Mouse (Mus musculus): Measurements from ENCODE around the gene Zc3h14.

The Zc3h14 gene

DNA sequence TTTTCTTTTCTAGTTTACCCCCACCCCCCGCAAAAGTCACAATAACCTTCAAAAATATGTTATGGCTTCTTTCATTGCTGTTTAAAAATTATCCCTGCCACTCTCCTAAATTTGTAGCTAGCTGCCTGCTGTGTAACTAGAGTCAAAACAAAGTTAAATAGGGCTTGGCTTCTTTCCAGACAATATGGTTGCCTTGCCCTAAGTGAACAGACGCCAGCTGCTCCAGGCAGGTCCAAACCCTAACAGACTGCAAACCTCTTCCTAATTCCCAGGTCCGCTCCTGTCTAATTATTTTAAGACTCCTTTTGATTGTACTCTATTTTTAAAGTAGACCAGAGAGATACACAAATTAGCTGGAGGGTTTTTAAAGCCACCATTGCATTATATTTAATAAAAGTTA is 26.1 kb upstream of the Zc3h14 start:
- no peak overlapping the region for H3K4me3 ChIP-seq (replicated peaks; ENCODE audit: low read length)
- TF ChIP-seq NANOG (IDR thresholded peaks at IDR 0.05; ENCODE audit: borderline replicate concordance, low read length) (no peak), CTCF (conservative IDR thresholded peaks at IDR 0.05; ENCODE audit: low read length) (no peak), POU5F1 (IDR thresholded peaks at IDR 0.05; ENCODE audit: borderline replicate concordance, low read length) (no peak)

DNA sequence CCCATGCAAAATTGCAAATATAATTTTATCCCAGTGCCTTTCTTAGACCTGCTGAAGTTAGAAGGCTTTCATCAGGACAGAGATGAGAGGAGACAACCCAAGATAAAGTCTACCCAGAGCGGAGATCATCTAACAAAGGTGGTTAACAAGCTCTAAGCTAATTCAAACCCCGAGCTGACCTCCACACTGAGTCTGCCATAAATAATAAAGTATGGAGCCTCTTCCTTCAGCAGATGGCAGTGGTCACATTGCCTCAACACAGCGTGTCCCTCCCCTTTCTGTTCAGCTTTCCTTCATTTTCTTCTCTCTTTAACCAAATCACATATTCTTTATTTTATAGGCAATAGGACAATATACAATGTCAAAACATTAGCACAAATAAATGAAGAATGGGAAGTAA is 25.7 kb upstream of the Zc3h14 start:
- H3K4me3 ChIP-seq (replicated peaks; ENCODE audit: low read length): no peak overlapping the region

More for the DNA sequence above, 26.1 kb upstream of the Zc3h14 start:
- Histone ChIP-seq H3K9me3 (ENCODE audit: low read length) (no peaks in the 10 kb centered on the region), H3K4me1 (replicated peaks; ENCODE audit: low read depth, low read length) (peaks cover 29% of the 10 kb centered on the region), H3K36me3 (ENCODE audit: insufficient read depth, low read length) (no peaks in the 10 kb centered on the region), H3K27me3 (ENCODE audit: insufficient read depth, low read length) (no peaks in the 10 kb centered on the region)

DNA sequence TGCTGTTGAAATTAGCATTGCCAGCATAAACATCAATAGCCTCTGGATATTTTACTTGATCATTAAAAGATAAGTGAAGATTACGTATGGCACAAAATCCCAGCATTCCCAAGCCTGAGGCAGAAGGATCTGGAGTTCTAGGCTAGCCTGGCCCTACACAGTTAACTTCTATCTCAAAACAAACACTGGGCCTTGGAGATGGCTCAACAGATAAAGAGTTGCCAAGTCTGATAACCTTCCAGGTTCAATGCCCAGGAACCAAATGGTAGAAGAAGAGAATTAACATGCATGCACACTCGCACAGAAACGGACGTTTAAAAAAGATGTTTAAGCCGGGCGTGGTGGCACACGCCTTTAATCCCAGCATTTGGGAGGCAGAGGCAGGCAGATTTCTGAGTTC is 22.5 kb upstream of the Zc3h14 start:
- no peaks in the 10 kb centered on the region for H3K9me3 ChIP-seq (ENCODE audit: low read length)
- peaks cover 38% of the 10 kb centered on the region for H3K4me1 ChIP-seq (replicated peaks; ENCODE audit: low read depth, low read length)
- TF ChIP-seq NANOG (IDR thresholded peaks at IDR 0.05; ENCODE audit: borderline replicate concordance, low read length) (no peak), CTCF (conservative IDR thresholded peaks at IDR 0.05; ENCODE audit: low read length) (no peak), POU5F1 (IDR thresholded peaks at IDR 0.05; ENCODE audit: borderline replicate concordance, low read length) (no peak)
- H3K4me3 ChIP-seq (replicated peaks; ENCODE audit: low read length): no peak overlapping the region
- no peaks in the 10 kb centered on the region for H3K36me3 ChIP-seq (ENCODE audit: insufficient read depth, low read length)
- no peaks in the 10 kb centered on the region for H3K27me3 ChIP-seq (ENCODE audit: insufficient read depth, low read length)

More for the DNA sequence above, 25.7 kb upstream of the Zc3h14 start:
- Histone ChIP-seq H3K9me3 (ENCODE audit: low read length) (no peaks in the 10 kb centered on the region), H3K4me1 (replicated peaks; ENCODE audit: low read depth, low read length) (peaks cover 33% of the 10 kb centered on the region), H3K36me3 (ENCODE audit: insufficient read depth, low read length) (no peaks in the 10 kb centered on the region), H3K27me3 (ENCODE audit: insufficient read depth, low read length) (no peaks in the 10 kb centered on the region)
- no peak for TF ChIP-seq CTCF (conservative IDR thresholded peaks at IDR 0.05; ENCODE audit: low read length)
- no peak for TF ChIP-seq POU5F1 (IDR thresholded peaks at IDR 0.05; ENCODE audit: borderline replicate concordance, low read length)
- TF ChIP-seq NANOG (IDR thresholded peaks at IDR 0.05; ENCODE audit: borderline replicate concordance, low read length): no peak

DNA sequence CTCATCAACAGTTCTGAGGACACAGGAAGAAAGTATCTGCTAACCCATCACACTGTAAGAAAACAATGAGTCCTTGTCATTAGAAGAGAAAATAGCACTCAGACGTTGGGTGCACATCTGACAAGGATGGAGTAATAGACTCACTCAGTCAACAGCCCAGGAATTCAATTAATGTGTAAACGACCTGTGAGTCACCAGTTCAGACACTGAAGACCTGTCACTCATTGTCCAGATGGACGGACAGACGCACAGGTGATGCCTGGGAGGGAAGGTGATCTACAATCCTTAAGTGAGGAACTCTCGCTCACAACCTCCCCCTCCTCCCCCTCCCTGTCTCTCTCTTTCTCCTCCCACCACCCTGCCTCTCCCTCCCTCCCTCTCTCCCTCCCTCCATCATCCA is 21.8 kb upstream of the Zc3h14 start:
- no peaks in the 10 kb centered on the region for H3K27me3 ChIP-seq (ENCODE audit: insufficient read depth, low read length)
- TF ChIP-seq CTCF (conservative IDR thresholded peaks at IDR 0.05; ENCODE audit: low read length) (no peak), NANOG (IDR thresholded peaks at IDR 0.05; ENCODE audit: borderline replicate concordance, low read length) (no peak), POU5F1 (IDR thresholded peaks at IDR 0.05; ENCODE audit: borderline replicate concordance, low read length) (no peak)
- H3K4me3 ChIP-seq (replicated peaks; ENCODE audit: low read length): no peak overlapping the region
- no peaks in the 10 kb centered on the region for H3K9me3 ChIP-seq (ENCODE audit: low read length)
- peaks cover 38% of the 10 kb centered on the region for H3K4me1 ChIP-seq (replicated peaks; ENCODE audit: low read depth, low read length)
- no peaks in the 10 kb centered on the region for H3K36me3 ChIP-seq (ENCODE audit: insufficient read depth, low read length)

DNA sequence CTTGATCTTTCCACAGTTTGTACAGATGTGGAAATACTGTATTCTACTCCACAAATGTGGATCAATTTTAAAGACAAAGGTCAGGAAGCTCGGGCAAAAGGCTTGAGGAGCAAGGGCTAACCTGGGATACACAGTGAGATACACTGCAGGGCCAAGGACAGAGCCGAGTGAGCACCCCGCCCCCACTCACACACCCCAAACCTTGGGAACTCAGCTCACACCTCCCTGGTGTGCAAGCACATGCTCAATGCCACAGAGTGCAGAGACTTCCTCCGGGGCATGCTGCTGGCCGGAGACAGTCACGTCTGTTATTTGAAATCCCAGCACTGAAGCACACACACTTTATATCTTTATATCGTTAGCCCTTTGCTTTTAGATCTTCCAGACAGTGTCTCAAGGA is 20.7 kb upstream of the Zc3h14 start:
- TF ChIP-seq NANOG (IDR thresholded peaks at IDR 0.05; ENCODE audit: borderline replicate concordance, low read length) (no peak), CTCF (conservative IDR thresholded peaks at IDR 0.05; ENCODE audit: low read length) (no peak), POU5F1 (IDR thresholded peaks at IDR 0.05; ENCODE audit: borderline replicate concordance, low read length) (no peak)
- Histone ChIP-seq H3K27me3 (ENCODE audit: insufficient read depth, low read length) (no peaks in the 10 kb centered on the region), H3K36me3 (ENCODE audit: insufficient read depth, low read length) (0 out of 2 replicates have a peak, but pooled peaks cover 3% of the 10 kb centered on the region), H3K4me3 (replicated peaks; ENCODE audit: low read length) (no peak overlapping the region), H3K4me1 (replicated peaks; ENCODE audit: low read depth, low read length) (peaks cover 38% of the 10 kb centered on the region), H3K9me3 (ENCODE audit: low read length) (no peaks in the 10 kb centered on the region)

DNA sequence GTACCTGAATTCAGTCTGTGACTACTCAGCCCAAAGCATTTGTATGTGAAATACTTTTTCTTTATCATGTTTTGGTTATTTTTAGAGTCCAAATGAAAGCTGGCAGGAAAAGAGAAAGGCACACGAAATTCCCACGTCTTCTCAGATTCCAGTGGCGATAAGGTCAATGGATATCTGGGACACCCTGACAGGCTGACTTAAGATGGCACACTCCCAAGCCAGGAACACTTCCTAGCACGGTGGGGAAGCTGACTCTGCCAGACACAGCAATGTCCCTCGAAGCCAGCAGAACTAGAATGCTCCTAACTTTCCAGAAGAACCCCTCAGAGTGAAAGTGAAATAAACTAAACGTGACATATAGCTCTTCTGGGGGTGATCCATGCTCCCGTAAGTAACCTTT is 19.6 kb upstream of the Zc3h14 start:
- H3K9me3 ChIP-seq (ENCODE audit: low read length): no peaks in the 10 kb centered on the region
- no peaks in the 10 kb centered on the region for H3K27me3 ChIP-seq (ENCODE audit: insufficient read depth, low read length)
- H3K4me1 ChIP-seq (replicated peaks; ENCODE audit: low read depth, low read length): peaks cover 38% of the 10 kb centered on the region
- TF ChIP-seq POU5F1 (IDR thresholded peaks at IDR 0.05; ENCODE audit: borderline replicate concordance, low read length) (no peak), NANOG (IDR thresholded peaks at IDR 0.05; ENCODE audit: borderline replicate concordance, low read length) (no peak), CTCF (conservative IDR thresholded peaks at IDR 0.05; ENCODE audit: low read length) (no peak)
- H3K4me3 ChIP-seq (replicated peaks; ENCODE audit: low read length): no peak overlapping the region
- H3K36me3 ChIP-seq (ENCODE audit: insufficient read depth, low read length): 0 out of 2 replicates have a peak, but pooled peaks cover 3% of the 10 kb centered on the region

DNA sequence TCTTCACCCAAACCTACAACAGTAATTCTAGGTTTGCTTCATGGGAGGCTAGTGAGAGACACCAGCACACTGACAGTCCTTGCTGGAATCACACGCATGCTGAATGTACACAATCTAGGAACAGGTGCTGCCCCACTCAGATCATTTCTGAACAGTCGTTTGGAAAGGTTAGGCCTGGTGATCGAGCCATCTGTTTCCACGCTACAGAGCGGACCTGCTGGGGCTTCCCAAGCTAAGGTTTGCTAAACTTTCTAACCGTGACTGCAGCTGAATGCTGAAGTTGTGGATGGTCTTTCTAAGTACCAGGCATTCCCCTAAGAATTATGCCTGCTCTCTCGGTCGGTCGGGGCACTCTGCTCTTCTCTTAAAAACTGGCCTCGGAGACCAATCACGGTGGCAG is 16.1 kb upstream of the Zc3h14 start:
- Histone ChIP-seq H3K4me1 (replicated peaks; ENCODE audit: low read depth, low read length) (peaks cover 36% of the 10 kb centered on the region), H3K27me3 (ENCODE audit: insufficient read depth, low read length) (no peaks in the 10 kb centered on the region), H3K9me3 (ENCODE audit: low read length) (no peaks in the 10 kb centered on the region), H3K4me3 (replicated peaks; ENCODE audit: low read length) (no peak overlapping the region), H3K36me3 (ENCODE audit: insufficient read depth, low read length) (0 out of 2 replicates have a peak, but pooled peaks cover 6% of the 10 kb centered on the region)
- no peak for TF ChIP-seq POU5F1 (IDR thresholded peaks at IDR 0.05; ENCODE audit: borderline replicate concordance, low read length)
- no peak for TF ChIP-seq CTCF (conservative IDR thresholded peaks at IDR 0.05; ENCODE audit: low read length)
- TF ChIP-seq NANOG (IDR thresholded peaks at IDR 0.05; ENCODE audit: borderline replicate concordance, low read length): no peak

DNA sequence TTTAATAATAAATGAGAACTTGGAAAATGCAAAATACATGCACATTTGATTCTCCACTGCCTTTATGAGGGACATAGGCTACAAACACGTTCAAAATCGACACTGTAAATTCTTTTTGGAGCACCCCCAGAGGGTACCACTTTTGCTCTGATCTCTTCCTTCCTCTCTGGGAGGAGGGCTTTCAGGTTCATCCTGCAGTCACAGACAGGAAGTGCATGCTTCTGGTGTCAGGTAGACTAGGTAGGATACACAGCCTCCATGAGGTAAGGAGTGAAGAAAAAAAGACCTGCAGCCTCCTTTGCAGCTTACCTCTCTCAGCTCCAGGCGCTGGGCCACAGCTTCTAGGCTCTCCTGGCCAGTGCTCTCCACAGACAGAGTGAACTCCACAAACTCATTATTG is 13.6 kb upstream of the Zc3h14 start:
- H3K36me3 ChIP-seq (ENCODE audit: insufficient read depth, low read length): 0 out of 2 replicates have a peak, but pooled peaks cover 6% of the 10 kb centered on the region
- peaks cover 5% of the 10 kb centered on the region; the same call in 1 of the 2 replicates for H3K27me3 ChIP-seq (ENCODE audit: insufficient read depth, low read length)
- H3K4me3 ChIP-seq (replicated peaks; ENCODE audit: low read length): peak overlapping the region; percentile 76
- TF ChIP-seq NANOG (IDR thresholded peaks at IDR 0.05; ENCODE audit: borderline replicate concordance, low read length): no peak
- TF ChIP-seq CTCF (conservative IDR thresholded peaks at IDR 0.05; ENCODE audit: low read length): no peak
- TF ChIP-seq POU5F1 (IDR thresholded peaks at IDR 0.05; ENCODE audit: borderline replicate concordance, low read length): no peak
- peaks cover 40% of the 10 kb centered on the region for H3K4me1 ChIP-seq (replicated peaks; ENCODE audit: low read depth, low read length)
- no peaks in the 10 kb centered on the region for H3K9me3 ChIP-seq (ENCODE audit: low read length)

DNA sequence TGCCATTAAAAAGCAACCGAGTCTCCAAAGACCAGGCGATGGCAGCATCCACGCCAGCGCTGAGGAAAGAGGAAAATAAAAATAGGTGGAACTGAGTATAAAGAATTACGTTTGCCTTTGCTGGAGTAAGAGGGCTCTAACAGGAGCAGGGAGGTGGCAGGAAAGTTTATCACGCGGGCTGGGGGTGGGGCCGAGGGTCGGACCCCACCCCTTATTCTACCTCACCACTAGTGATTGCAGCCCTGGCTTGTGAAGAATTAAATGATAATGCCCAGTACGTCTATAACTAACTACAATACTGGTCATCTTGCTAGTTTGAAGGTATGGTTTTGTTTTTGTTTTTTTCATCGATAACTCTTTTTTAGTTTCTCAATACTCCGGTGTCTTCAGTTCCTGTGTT is 13.0 kb upstream of the Zc3h14 start:
- peaks cover 46% of the 10 kb centered on the region for H3K4me1 ChIP-seq (replicated peaks; ENCODE audit: low read depth, low read length)
- peak overlapping the region; percentile 76 for H3K4me3 ChIP-seq (replicated peaks; ENCODE audit: low read length)
- 0 out of 2 replicates have a peak, but pooled peaks cover 6% of the 10 kb centered on the region for H3K36me3 ChIP-seq (ENCODE audit: insufficient read depth, low read length)
- no peaks in the 10 kb centered on the region for H3K9me3 ChIP-seq (ENCODE audit: low read length)
- H3K27me3 ChIP-seq (ENCODE audit: insufficient read depth, low read length): peaks cover 10% of the 10 kb centered on the region; the same call in 1 of the 2 replicates
- TF ChIP-seq POU5F1 (IDR thresholded peaks at IDR 0.05; ENCODE audit: borderline replicate concordance, low read length) (no peak), NANOG (IDR thresholded peaks at IDR 0.05; ENCODE audit: borderline replicate concordance, low read length) (no peak), CTCF (conservative IDR thresholded peaks at IDR 0.05; ENCODE audit: low read length) (no peak)

Measured in E14TG2a.4 (cell line).